Mouse (Mus musculus): ENCODE data around the gene F2r. TPM values are rescaled to one million over a fixed set of nuclear protein-coding genes. Genes with fewer than 3 reads are reported as not detected.

The F2r gene
- polyA plus RNA-seq, 1 experiment, result 25.6 TPM

DNA sequence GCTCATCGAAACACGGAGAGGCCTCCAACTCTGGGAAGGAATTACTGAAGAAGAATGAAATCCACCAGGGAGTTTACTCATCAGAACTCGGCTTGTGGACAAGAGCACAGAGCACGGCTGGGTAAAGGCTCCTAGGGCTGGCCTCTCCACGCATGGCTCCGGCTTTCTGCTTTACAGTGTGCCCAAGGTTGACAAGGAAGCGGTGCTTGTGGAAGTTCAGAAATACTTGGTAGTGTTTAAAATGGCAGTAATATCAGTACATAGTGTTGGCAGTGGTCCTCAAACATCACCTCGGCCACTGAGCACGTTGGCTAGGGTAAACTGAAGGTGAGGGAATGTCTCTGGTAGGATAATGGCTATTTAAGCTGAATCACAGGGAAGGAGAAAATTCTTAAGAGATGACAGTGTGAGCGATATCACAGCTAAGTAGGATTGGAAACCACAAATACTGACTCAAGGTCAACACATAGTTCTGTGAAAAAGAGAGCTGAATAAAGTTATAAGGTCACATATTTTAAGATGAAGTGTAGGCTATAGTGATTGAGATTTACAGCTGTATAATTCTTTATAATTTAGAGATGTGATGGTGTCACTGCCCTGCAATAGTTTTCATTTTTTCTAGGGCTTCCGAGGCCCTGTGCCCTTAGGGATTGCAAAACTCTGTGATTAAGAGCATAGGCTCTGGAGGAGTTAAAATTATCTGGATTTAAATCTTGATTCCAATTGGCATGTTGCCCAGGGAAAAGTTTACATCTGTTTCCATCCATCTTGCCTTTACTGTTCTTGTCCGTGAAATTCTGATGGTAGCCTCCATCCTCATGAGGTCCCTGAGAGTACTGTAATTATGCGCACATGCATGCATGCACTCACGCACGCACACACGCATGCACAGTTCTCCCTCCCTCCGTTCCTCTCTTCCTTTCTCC, 23.0 kb upstream of the F2r start:
- Histone ChIP-seq H3K27me3 (ENCODE audit: control insufficient read depth, insufficient read depth, low read length) (no peaks in the 10 kb centered on the region), H3K27ac (ENCODE audit: insufficient read depth, low read length) (no peak overlapping the region), H3K36me3 (ENCODE audit: control insufficient read depth, insufficient read depth, low read length) (no peaks in the 10 kb centered on the region), H3K4me1 (ENCODE audit: control insufficient read depth, insufficient read depth, insufficient read length) (no peaks in the 10 kb centered on the region), H3K4me3 (ENCODE audit: extremely low read depth, insufficient read depth, insufficient read length) (no peak overlapping the region)
- no peak for TF ChIP-seq CTCF (IDR thresholded peaks at IDR 0.05; ENCODE audit: extremely low read depth, insufficient read depth, insufficient read length, insufficient replicate concordance)
- TF ChIP-seq POLR2A (IDR thresholded peaks at IDR 0.05; ENCODE audit: low read depth, low read length), result no peak
- no peak for DNase-seq (ENCODE audit: low read depth in 1 of 2, low spot score in 2 of 2)
- WGBS, result 93% methylated on average over 17 of the region's 17 CpGs

DNA sequence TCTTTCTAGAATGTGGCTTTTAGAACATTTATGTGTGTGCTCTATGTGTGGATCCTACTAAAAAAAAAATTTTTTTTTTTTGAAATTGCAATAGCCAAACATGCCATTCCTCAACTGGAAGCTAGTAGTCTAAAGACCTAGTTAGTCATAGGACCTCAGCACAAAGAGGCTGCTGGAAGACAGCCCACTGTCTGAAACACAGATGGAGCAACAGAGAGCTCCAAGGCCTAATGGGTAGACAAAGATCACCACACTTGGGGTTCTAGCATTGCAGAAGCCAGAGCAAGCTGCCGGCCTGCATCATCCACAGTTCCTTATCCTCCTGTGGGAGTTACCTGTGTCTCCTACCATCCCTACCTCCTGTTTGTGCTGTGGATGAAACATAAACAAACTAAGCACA, 22.1 kb upstream of the F2r start:
- TF ChIP-seq CTCF (IDR thresholded peaks at IDR 0.05; ENCODE audit: extremely low read depth, insufficient read depth, insufficient read length, insufficient replicate concordance), result no peak
- TF ChIP-seq POLR2A (IDR thresholded peaks at IDR 0.05; ENCODE audit: low read depth, low read length), result no peak
- Histone ChIP-seq H3K4me3 (ENCODE audit: extremely low read depth, insufficient read depth, insufficient read length) (no peak overlapping the region), H3K27me3 (ENCODE audit: control insufficient read depth, insufficient read depth, low read length) (no peaks in the 10 kb centered on the region), H3K36me3 (ENCODE audit: control insufficient read depth, insufficient read depth, low read length) (no peaks in the 10 kb centered on the region), H3K27ac (ENCODE audit: insufficient read depth, low read length) (no peak overlapping the region), H3K4me1 (ENCODE audit: control insufficient read depth, insufficient read depth, insufficient read length) (no peaks in the 10 kb centered on the region)
- 100% methylated on average over 1 of the region's 1 CpGs for WGBS
- DNase-seq (ENCODE audit: low read depth in 1 of 2, low spot score in 2 of 2), result no peak

DNA sequence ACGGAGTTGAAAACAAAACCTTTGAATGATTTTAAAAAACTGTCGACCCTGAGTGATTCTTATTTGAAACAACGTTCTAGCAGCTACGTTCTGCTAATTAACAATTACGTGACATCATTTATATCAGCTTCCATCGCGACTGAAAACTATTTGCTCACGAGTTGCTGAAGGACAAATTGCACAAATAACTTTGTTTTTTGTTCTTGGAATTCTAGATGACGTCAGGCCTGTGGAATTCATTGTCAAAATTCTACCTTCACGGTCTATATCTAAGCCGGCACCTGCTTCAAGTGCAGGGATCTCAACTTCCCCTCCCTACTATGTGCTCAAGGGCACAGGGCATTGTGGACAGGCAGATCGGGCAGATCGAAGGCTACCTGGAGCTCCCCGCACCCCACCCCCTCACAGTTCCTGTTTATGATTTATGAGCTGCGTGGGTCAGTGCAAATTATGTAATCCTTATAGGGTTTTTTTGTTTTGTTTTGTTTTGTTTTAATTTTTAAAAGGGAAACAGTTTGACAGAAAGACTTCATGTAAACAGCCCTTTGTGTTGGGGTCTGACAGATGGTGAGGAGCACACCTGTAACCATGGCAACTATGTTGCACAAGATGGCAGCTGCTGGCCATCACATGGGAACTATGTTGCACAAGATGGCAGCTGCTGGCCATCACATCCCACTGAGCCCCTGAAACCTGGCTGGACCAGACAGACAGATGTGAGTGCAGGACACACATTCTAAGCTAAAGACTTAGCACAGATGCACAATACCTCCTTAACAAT, 21.2 kb upstream of the F2r start:
- 81% methylated on average over 15 of the region's 15 CpGs for WGBS
- Histone ChIP-seq H3K4me1 (ENCODE audit: control insufficient read depth, insufficient read depth, insufficient read length) (no peaks in the 10 kb centered on the region), H3K4me3 (ENCODE audit: extremely low read depth, insufficient read depth, insufficient read length) (no peak overlapping the region), H3K36me3 (ENCODE audit: control insufficient read depth, insufficient read depth, low read length) (no peaks in the 10 kb centered on the region), H3K27ac (ENCODE audit: insufficient read depth, low read length) (no peak overlapping the region), H3K27me3 (ENCODE audit: control insufficient read depth, insufficient read depth, low read length) (no peaks in the 10 kb centered on the region)
- no peak for DNase-seq (ENCODE audit: low read depth in 1 of 2, low spot score in 2 of 2)
- TF ChIP-seq CTCF (IDR thresholded peaks at IDR 0.05; ENCODE audit: extremely low read depth, insufficient read depth, insufficient read length, insufficient replicate concordance) (no peak), POLR2A (IDR thresholded peaks at IDR 0.05; ENCODE audit: low read depth, low read length) (no peak)

DNA sequence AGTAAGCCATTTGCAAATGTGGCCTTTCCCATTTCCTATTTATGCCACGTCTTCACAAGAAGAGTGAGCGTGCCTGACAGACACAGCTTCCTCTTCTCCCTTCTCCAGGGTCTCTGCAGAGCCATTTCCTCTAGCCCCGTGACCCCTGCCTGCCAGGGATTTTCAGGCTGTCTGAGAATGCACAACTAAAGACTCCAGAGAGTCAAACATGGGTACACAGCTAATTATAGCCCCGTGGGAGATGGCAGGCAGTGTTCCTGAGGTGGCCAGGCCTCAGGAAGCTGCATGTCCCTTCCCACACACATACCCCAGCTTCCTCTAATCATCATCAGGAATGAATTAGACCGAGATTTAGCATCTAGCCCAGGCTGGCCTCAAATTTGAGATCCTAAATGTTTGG, 20.6 kb upstream of the F2r start:
- WGBS, result 69% methylated on average over 5 of the region's 5 CpGs

DNA sequence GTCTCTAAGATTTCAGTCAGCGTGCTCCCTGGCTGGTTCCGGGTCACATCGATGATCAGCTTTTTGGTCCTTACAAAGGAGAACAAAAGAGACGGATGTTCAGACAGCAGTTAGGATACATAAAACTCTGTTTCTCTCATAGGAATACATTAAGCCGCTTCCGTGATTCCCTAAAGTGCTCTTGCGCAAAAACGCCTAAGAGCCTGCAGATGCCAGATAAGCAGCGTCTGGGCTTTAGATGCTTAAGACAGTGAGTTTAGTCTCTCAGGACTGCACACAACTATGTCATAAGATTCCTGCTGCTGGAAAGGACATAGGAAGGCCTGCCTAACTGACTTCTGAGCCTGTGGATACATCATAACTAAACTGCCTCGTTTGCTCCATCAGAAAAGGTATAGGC, 19.4 kb upstream of the F2r start:
- Histone ChIP-seq H3K4me1 (ENCODE audit: control insufficient read depth, insufficient read depth, insufficient read length) (no peaks in the 10 kb centered on the region), H3K36me3 (ENCODE audit: control insufficient read depth, insufficient read depth, low read length) (no peaks in the 10 kb centered on the region; the same call in 1 of the 2 replicates), H3K4me3 (ENCODE audit: extremely low read depth, insufficient read depth, insufficient read length) (no peak overlapping the region), H3K27me3 (ENCODE audit: control insufficient read depth, insufficient read depth, low read length) (no peaks in the 10 kb centered on the region), H3K27ac (ENCODE audit: insufficient read depth, low read length) (no peak overlapping the region)
- TF ChIP-seq POLR2A (IDR thresholded peaks at IDR 0.05; ENCODE audit: low read depth, low read length) (no peak), CTCF (IDR thresholded peaks at IDR 0.05; ENCODE audit: extremely low read depth, insufficient read depth, insufficient read length, insufficient replicate concordance) (no peak)
- no peak for DNase-seq (ENCODE audit: low read depth in 1 of 2, low spot score in 2 of 2)
- 92% methylated on average over 10 of the region's 10 CpGs for WGBS

More for the DNA sequence above, 20.6 kb upstream of the F2r start:
- H3K4me1 ChIP-seq (ENCODE audit: control insufficient read depth, insufficient read depth, insufficient read length), result no peaks in the 10 kb centered on the region
- H3K4me3 ChIP-seq (ENCODE audit: extremely low read depth, insufficient read depth, insufficient read length), result no peak overlapping the region
- peak overlapping the region; percentile 1; the same call in 1 of the 2 replicates for H3K27ac ChIP-seq (ENCODE audit: insufficient read depth, low read length)
- no peaks in the 10 kb centered on the region for H3K36me3 ChIP-seq (ENCODE audit: control insufficient read depth, insufficient read depth, low read length)
- no peak for DNase-seq (ENCODE audit: low read depth in 1 of 2, low spot score in 2 of 2)
- H3K27me3 ChIP-seq (ENCODE audit: control insufficient read depth, insufficient read depth, low read length), result no peaks in the 10 kb centered on the region
- no peak for TF ChIP-seq POLR2A (IDR thresholded peaks at IDR 0.05; ENCODE audit: low read depth, low read length)
- TF ChIP-seq CTCF (IDR thresholded peaks at IDR 0.05; ENCODE audit: extremely low read depth, insufficient read depth, insufficient read length, insufficient replicate concordance), result no peak

DNA sequence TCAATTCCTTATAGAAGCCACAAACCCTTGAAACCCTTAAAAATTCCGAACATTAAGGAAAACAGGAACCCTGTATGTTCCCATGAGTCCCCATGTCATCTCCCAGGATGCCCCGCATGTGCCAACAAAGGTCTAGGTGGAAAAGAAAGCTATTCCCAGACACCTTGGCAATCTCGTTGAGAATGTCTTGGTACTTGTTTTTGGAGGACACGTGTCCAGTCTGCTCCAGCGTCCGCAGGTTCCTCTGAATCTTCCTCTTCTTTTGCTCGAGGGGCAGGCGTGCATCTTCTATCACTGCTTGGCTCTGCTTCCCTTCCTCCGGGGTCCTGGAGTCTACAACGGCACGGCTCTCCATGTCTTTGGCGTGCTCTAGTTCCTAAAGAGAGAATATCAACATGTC, 17.0 kb upstream of the F2r start:
- Histone ChIP-seq H3K36me3 (ENCODE audit: control insufficient read depth, insufficient read depth, low read length) (peaks cover 1% of the 10 kb centered on the region; the same call in 1 of the 2 replicates), H3K27me3 (ENCODE audit: control insufficient read depth, insufficient read depth, low read length) (no peaks in the 10 kb centered on the region), H3K4me3 (ENCODE audit: extremely low read depth, insufficient read depth, insufficient read length) (no peak overlapping the region), H3K4me1 (ENCODE audit: control insufficient read depth, insufficient read depth, insufficient read length) (no peaks in the 10 kb centered on the region), H3K27ac (ENCODE audit: insufficient read depth, low read length) (no peak overlapping the region; the same call in 1 of the 2 replicates)
- WGBS, result 96% methylated on average over 12 of the region's 12 CpGs
- TF ChIP-seq CTCF (IDR thresholded peaks at IDR 0.05; ENCODE audit: extremely low read depth, insufficient read depth, insufficient read length, insufficient replicate concordance) (no peak), POLR2A (IDR thresholded peaks at IDR 0.05; ENCODE audit: low read depth, low read length) (no peak)
- no peak for DNase-seq (ENCODE audit: low read depth in 1 of 2, low spot score in 2 of 2)

Data from spleen, adult 2 months (tissue).